Mouse (Mus musculus) stomach, postnatal 0 days (tissue): Measurements from ENCODE around the gene Calm2. TPM values are rescaled to one million over a fixed set of nuclear protein-coding genes. Genes with fewer than 3 reads are reported as not detected.

ENCODE experiments used
- ATAC-seq: fragments of 200-750 bp; cut with Nextera tagmentation; 2 replicates; pipeline ENCODE4 v1.8.0; 2017; ENCODE audit not compliant: low FRiP score, low TSS enrichment
- DNase-seq: peaks from one replicate; pipeline ENCODE4 v3.0.0-alpha.2; 2016; ENCODE audit warnings: low spot score
- H3K27ac ChIP-seq: fragments of 300-500 bp; sonication (generic); replicated peaks from 2 replicates; pipeline ENCODE4 v1.5.1; 2014; ENCODE audit warnings: mild to moderate bottlenecking, control low read depth
- H3K27me3 ChIP-seq: fragments of 300-500 bp; sonication (generic); 2 replicates; pipeline ENCODE4 v1.6.1; 2014; ENCODE audit warnings: low read length; ENCODE audit not compliant: control insufficient read depth, insufficient read depth
- H3K36me3 ChIP-seq: fragments of 300-500 bp; sonication (generic); 2 replicates; pipeline ENCODE4 v1.6.1; 2014; ENCODE audit warnings: low read length, mixed read lengths; ENCODE audit not compliant: control insufficient read depth, insufficient read depth
- H3K4me1 ChIP-seq: fragments of 300-500 bp; sonication (generic); replicated peaks from 2 replicates; pipeline ENCODE4 v1.6.1; 2014; ENCODE audit warnings: antibody characterized with exemption; ENCODE audit not compliant: control insufficient read depth, insufficient read depth
- H3K4me2 ChIP-seq: fragments of 300-500 bp; sonication (generic); replicated peaks from 2 replicates; pipeline ENCODE4 v1.6.1; 2014; ENCODE audit warnings: low read depth, mild to moderate bottlenecking, control low read depth, moderate library complexity
- H3K4me3 ChIP-seq: fragments of 300-500 bp; sonication (generic); 2 replicates; pipeline ENCODE4 v1.5.1; 2014; ENCODE audit warnings: low read depth, low read length, control low read depth
- H3K9ac ChIP-seq: fragments of 300-500 bp; sonication (generic); 2 replicates; pipeline ENCODE4 v1.6.1; 2014; ENCODE audit warnings: mild to moderate bottlenecking, low read length, control low read depth, mixed read lengths
- H3K9me3 ChIP-seq: fragments of 300-500 bp; sonication (generic); 2 replicates; pipeline ENCODE4 v1.6.1; 2016; ENCODE audit warnings: low read length; ENCODE audit not compliant: control insufficient read depth
- CTCF ChIP-seq: IDR thresholded peaks from 2 replicates; pipeline ENCODE4 v1.5.1; 2016; ENCODE audit warnings: antibody characterized with exemption, low read depth, mild to moderate bottlenecking, moderate library complexity
- EP300 ChIP-seq: optimal IDR thresholded peaks from 2 replicates; pipeline ENCODE3; 2016; ENCODE audit warnings: antibody characterized with exemption
- WGBS: fragments of 180-500 bp; shearing (Covaris S2); extraction: QIAGEN DNeasy Blood & Tissue Kit; methylation state at CpG from one replicate; pipeline ENCODE4 v1.1.7; 2014; 5-methylcytosine and 5-hydroxymethylcytosine counted together
- polyA plus RNA-seq: library from polyadenylated mRNA; unstranded; fragments of >200 nt; fragmentation: Nextera tagmentation; extraction: Ambion mirVana; gene quantifications from 2 replicates; pipeline ENCODE4 v1.2.1, GENCODE M21; 2015

The Calm2 gene
- polyA plus RNA-seq, 1 experiment from 2014 or later: 848 TPM

GRCm38 (mm10) chr17:87457961-87458360 is 11.2 kb upstream of the Calm2 start:
- DNase-seq (no peak), ATAC-seq (no peak)
- peaks cover 11% of the 10 kb centered on the region for H3K4me1 ChIP-seq
- H3K27ac ChIP-seq: no peak overlapping the region
- H3K4me2 ChIP-seq: no peak overlapping the region
- H3K27me3 ChIP-seq: no peaks in the 10 kb centered on the region
- WGBS: 47% methylated on average over 7 of the region's 7 CpGs
- H3K9ac ChIP-seq: no peak overlapping the region
- TF ChIP-seq EP300 (no peak), CTCF (no peak)
- no peaks in the 10 kb centered on the region for H3K9me3 ChIP-seq
- H3K4me3 ChIP-seq: no peak overlapping the region
- H3K36me3 ChIP-seq: no peaks in the 10 kb centered on the region

DNA sequence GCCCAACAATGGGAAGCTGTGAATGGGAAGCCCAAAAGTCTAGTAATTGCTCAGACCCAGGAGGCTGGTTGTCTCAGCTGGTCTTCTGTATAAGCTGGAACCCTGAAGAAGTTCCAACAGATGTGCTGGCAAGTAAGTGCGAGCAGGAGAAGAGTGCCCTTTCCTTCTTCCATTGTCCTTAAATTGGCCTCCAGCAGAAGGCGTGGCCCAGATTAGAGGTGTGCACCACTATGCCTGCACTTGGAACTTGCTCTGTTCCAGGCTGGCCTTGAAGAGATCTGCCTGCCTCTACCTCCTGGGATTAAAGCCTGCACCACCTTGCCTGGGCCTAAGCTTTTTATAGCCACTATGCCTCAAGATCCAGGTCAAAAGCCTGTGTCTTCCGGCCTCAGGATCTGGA is 7.4 kb upstream of the Calm2 start:
- TF ChIP-seq EP300 (no peak), CTCF (no peak)
- H3K27me3 ChIP-seq: no peaks in the 10 kb centered on the region
- no peaks in the 10 kb centered on the region for H3K9me3 ChIP-seq
- no peak for ATAC-seq
- H3K27ac ChIP-seq: no peak overlapping the region
- no peak overlapping the region for H3K9ac ChIP-seq
- no peak for DNase-seq
- no peaks in the 10 kb centered on the region for H3K36me3 ChIP-seq
- H3K4me3 ChIP-seq: no peak overlapping the region
- peaks cover 5% of the 10 kb centered on the region; the same call in 1 of the 2 replicates for H3K4me1 ChIP-seq
- H3K4me2 ChIP-seq: no peak overlapping the region
- WGBS: 84% methylated on average over 3 of the region's 3 CpGs

DNA sequence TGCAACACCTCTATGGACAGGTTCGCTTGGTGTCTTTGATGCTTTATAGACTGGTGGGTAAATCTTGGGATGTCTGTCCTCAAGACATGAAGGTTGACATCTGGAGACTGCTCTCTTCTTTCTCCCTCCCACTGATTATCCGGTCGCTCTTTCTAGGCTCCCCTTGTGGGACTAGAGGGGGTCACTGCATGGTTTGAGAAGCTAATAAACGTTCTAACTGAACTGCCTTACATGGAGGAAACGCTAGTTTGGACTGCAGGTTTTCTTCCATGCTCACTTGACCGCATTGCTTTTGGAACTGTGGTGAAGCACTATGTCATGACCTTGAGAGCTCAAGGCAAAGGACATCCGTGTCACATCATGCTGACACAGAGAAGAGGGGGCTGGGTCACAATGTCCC is 6.6 kb upstream of the Calm2 start:
- ATAC-seq (no peak), DNase-seq (no peak)
- no peaks in the 10 kb centered on the region for H3K9me3 ChIP-seq
- WGBS: 88% methylated on average over 7 of the region's 7 CpGs
- no peaks in the 10 kb centered on the region for H3K27me3 ChIP-seq
- H3K4me1 ChIP-seq: no peaks in the 10 kb centered on the region
- H3K27ac ChIP-seq: no peak overlapping the region
- H3K4me2 ChIP-seq: no peak overlapping the region
- no peak overlapping the region for H3K4me3 ChIP-seq
- H3K9ac ChIP-seq: no peak overlapping the region
- TF ChIP-seq CTCF (no peak), EP300 (no peak)
- H3K36me3 ChIP-seq: no peaks in the 10 kb centered on the region

GRCm38 (mm10) chr17:87448881-87449280 is 2.1 kb upstream of the Calm2 start:
- no peak overlapping the region for H3K9ac ChIP-seq

GRCm38 (mm10) chr17:87448339-87448738 is 1.6 kb upstream of the Calm2 start:
- 0 out of 2 replicates have a peak, but pooled peaks cover 2% of the 10 kb centered on the region for H3K36me3 ChIP-seq
- H3K9me3 ChIP-seq: no peaks in the 10 kb centered on the region
- H3K4me1 ChIP-seq: no peaks in the 10 kb centered on the region; the same call in 1 of the 2 replicates
- DNase-seq (no peak), ATAC-seq (no peak)
- no peak overlapping the region for H3K9ac ChIP-seq
- WGBS: 88% methylated on average over 9 of the region's 9 CpGs
- TF ChIP-seq CTCF (no peak), EP300 (no peak)
- H3K27ac ChIP-seq: no peak overlapping the region
- no peak overlapping the region for H3K4me2 ChIP-seq
- no peaks in the 10 kb centered on the region for H3K27me3 ChIP-seq
- H3K4me3 ChIP-seq: no peak overlapping the region

More at GRCm38 (mm10) chr17:87448881-87449280, 2.1 kb upstream of the Calm2 start:
- no peak for ATAC-seq
- Histone ChIP-seq H3K27ac (no peak overlapping the region), H3K4me2 (no peak overlapping the region), H3K27me3 (no peaks in the 10 kb centered on the region), H3K4me1 (no peaks in the 10 kb centered on the region; the same call in 1 of the 2 replicates), H3K4me3 (no peak overlapping the region), H3K9me3 (no peaks in the 10 kb centered on the region), H3K36me3 (no peaks in the 10 kb centered on the region)
- DNase-seq: no peak
- TF ChIP-seq CTCF (no peak), EP300 (no peak)
- WGBS: 79% methylated on average over 8 of the region's 8 CpGs

DNA sequence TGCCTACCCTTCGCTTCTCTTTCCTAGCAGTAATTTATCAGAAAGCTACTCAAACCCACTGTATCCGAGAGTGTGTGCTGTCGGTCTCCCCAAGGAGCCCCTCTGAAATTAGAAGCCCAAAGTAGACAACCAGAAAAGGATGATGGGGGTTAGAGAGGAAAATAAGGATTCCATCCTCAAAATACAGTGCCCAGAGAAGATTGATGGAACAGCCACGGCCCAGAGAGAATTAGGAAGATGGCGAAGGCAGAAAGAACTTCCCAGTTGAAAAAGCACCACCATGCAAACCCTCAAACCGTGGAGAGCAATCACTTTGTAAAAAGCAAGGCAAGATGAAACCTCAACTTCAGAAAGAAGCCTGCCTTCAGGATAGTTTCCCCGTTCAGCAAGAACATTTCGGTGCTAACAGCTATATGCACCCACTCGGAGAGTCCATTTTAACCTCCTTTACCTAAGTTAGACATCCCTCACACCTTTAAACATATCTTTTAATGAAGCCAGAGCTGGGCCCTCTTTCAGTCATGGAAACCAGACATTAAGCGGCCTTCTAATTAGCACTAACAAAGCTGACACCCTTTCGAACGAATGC is 971 bp upstream of the Calm2 start:
- Histone ChIP-seq H3K4me2 (peak overlapping the region; percentile 78), H3K4me1 (no peaks in the 10 kb centered on the region; the same call in 1 of the 2 replicates), H3K9ac (peak overlapping the region; percentile 74), H3K4me3 (peak overlapping the region; percentile 97), H3K27ac (peak overlapping the region; percentile 96; the same call in 1 of the 2 replicates), H3K9me3 (no peaks in the 10 kb centered on the region), H3K36me3 (0 out of 2 replicates have a peak, but pooled peaks cover 2% of the 10 kb centered on the region), H3K27me3 (no peaks in the 10 kb centered on the region)
- WGBS: 61% methylated on average over 12 of the region's 12 CpGs
- DNase-seq (no peak), ATAC-seq (no peak)
- TF ChIP-seq EP300: no peak
- no peak for TF ChIP-seq CTCF
